Mouse (Mus musculus) G1E (cell line): ENCODE data around the gene Ddx20. TPM values are rescaled to one million over a fixed set of nuclear protein-coding genes. Genes with fewer than 3 reads are reported as not detected.
A peak's percentile ranks its signal among the peaks of the same experiment; 100 is the strongest.

Experiments used
- ATAC-seq: 2 replicates; pipeline ENCODE4 v1.8.0; 2016; ENCODE audit warnings: mild to moderate bottlenecking; ENCODE audit not compliant: insufficient number of reproducible peaks, poor library complexity, low FRiP score, severe bottlenecking; ENCODE audit errors: extremely low read depth
- DNase-seq: peaks from one replicate; pipeline ENCODE4 v3.0.0; 2012; ENCODE audit warnings: low spot score
- H3K27me3 ChIP-seq: 2 replicates; pipeline ENCODE4 v1.6.1; 2012; ENCODE audit warnings: mild to moderate bottlenecking, low read length, inconsistent platforms; ENCODE audit not compliant: insufficient read depth
- H3K36me3 ChIP-seq: replicated peaks from 2 replicates; pipeline ENCODE3; 2012; ENCODE audit warnings: mild to moderate bottlenecking, inconsistent platforms
- H3K4me1 ChIP-seq: 2 replicates; pipeline ENCODE4 v1.6.1; 2012; ENCODE audit warnings: low read depth, low read length, inconsistent platforms, mixed read lengths; ENCODE audit not compliant: insufficient read depth
- H3K4me3 ChIP-seq: 2 replicates; pipeline ENCODE4 v1.5.1; 2012; ENCODE audit warnings: low read depth, mild to moderate bottlenecking, inconsistent platforms, low read length, moderate library complexity, mixed read lengths
- H3K9me3 ChIP-seq: replicated peaks from 2 replicates; pipeline ENCODE4 v1.6.1; 2012; ENCODE audit warnings: inconsistent platforms
- CTCF ChIP-seq: IDR thresholded peaks from 2 replicates; pipeline ENCODE4 v1.5.1; 2012; ENCODE audit warnings: low read depth, low read length, inconsistent platforms, mixed read lengths
- GATA1 ChIP-seq: IDR thresholded peaks from 2 replicates; pipeline ENCODE4 v1.6.1; 2012; ENCODE audit warnings: borderline replicate concordance, low read length, inconsistent platforms, mixed read lengths
- GATA2 ChIP-seq: IDR thresholded peaks from 2 replicates; pipeline ENCODE4 v1.6.1; 2012; ENCODE audit warnings: low read depth, low read length, inconsistent platforms, borderline replicate concordance
- POLR2AphosphoS5 ChIP-seq: IDR thresholded peaks from 2 replicates; pipeline ENCODE4 v1.6.1; 2012; ENCODE audit warnings: low read depth, low read length, inconsistent platforms; ENCODE audit not compliant: insufficient replicate concordance
- TAL1 ChIP-seq: conservative IDR thresholded peaks from 2 replicates; pipeline ENCODE4 v1.6.1; 2012; ENCODE audit warnings: low read depth, low read length, inconsistent platforms, mixed read lengths
- polyA plus RNA-seq: library from polyadenylated mRNA; stranded (reverse); fragments of >175 nt; gene quantifications from 2 replicates; pipeline ENCODE4 v1.2.3, GENCODE M21; 2012
- total RNA-seq, 2 experiments: library from RNA; stranded (forward) in 1 of 2; stranded (reverse) in 1 of 2; fragments of 200-1000 nt in 1 of 2; fragments of >200 nt in 1 of 2; fragmentation: Nextera tagmentation in 1 of 2; gene quantifications; 2 replicates each; pipeline ENCODE4 v1.2.3; 2014 to 2017

The Ddx20 gene
- total and polyA plus RNA-seq, 3 experiments = 13.9 to 70.5 (median 34.1) TPM

- Histone ChIP-seq H3K4me3 (no peak overlapping the region), H3K27me3 (no peaks in the 10 kb centered on the region), H3K36me3 (peaks cover 74% of the 10 kb centered on the region), H3K9me3 (no peaks in the 10 kb centered on the region), H3K4me1 (no peaks in the 10 kb centered on the region)
- ATAC-seq (no peak; the same call in 1 of the 2 replicates), DNase-seq (no peak)
- peak; percentile 48; the same call in 1 of the 2 replicates for TF ChIP-seq CTCF
- no peak for TF ChIP-seq GATA1
Observed at GRCm38 (mm10) chr3:105726037-105726436, 38.7 kb upstream of the Ddx20 start.

GRCm38 (mm10) chr3:105722510-105722909 is 35.1 kb upstream of the Ddx20 start:
- Histone ChIP-seq H3K4me3 (no peak overlapping the region), H3K9me3 (no peaks in the 10 kb centered on the region), H3K27me3 (no peaks in the 10 kb centered on the region), H3K4me1 (peaks cover 8% of the 10 kb centered on the region), H3K36me3 (peaks cover 74% of the 10 kb centered on the region)
- no peak for DNase-seq
- TF ChIP-seq CTCF (no peak), POLR2AphosphoS5 (no peak), GATA1 (no peak)
- no peak for ATAC-seq

GRCm38 (mm10) chr3:105721681-105722201 is 34.4 kb upstream of the Ddx20 start:
- Histone ChIP-seq H3K4me3 (no peak overlapping the region), H3K36me3 (peaks cover 75% of the 10 kb centered on the region), H3K4me1 (peaks cover 10% of the 10 kb centered on the region), H3K27me3 (no peaks in the 10 kb centered on the region), H3K9me3 (no peaks in the 10 kb centered on the region)
- DNase-seq (no peak), ATAC-seq (no peak)
- no peak for TF ChIP-seq POLR2AphosphoS5
- TF ChIP-seq GATA1 = no peak
- no peak for TF ChIP-seq GATA2

- no peak for ATAC-seq
- TF ChIP-seq CTCF (no peak), GATA1 (no peak), GATA2 (no peak), POLR2AphosphoS5 (no peak), TAL1 (no peak)
- no peaks in the 10 kb centered on the region for H3K9me3 ChIP-seq
- H3K4me3 ChIP-seq = no peak overlapping the region
- peaks cover 82% of the 10 kb centered on the region for H3K36me3 ChIP-seq
- no peaks in the 10 kb centered on the region for H3K27me3 ChIP-seq
- H3K4me1 ChIP-seq = peaks cover 21% of the 10 kb centered on the region
- DNase-seq = no peak
Observed at GRCm38 (mm10) chr3:105720514-105720913, 33.1 kb upstream of the Ddx20 start.

GRCm38 (mm10) chr3:105719979-105720378 is 32.6 kb upstream of the Ddx20 start:
- Histone ChIP-seq H3K4me1 (peaks cover 21% of the 10 kb centered on the region), H3K36me3 (peaks cover 80% of the 10 kb centered on the region), H3K27me3 (no peaks in the 10 kb centered on the region), H3K9me3 (no peaks in the 10 kb centered on the region), H3K4me3 (no peak overlapping the region)
- no peak for ATAC-seq
- no peak for TF ChIP-seq CTCF
- no peak for TF ChIP-seq GATA1
- TF ChIP-seq TAL1 = no peak
- no peak for TF ChIP-seq GATA2
- DNase-seq = no peak

GRCm38 (mm10) chr3:105718746-105719145 is 31.4 kb upstream of the Ddx20 start:
- peaks cover 26% of the 10 kb centered on the region for H3K4me1 ChIP-seq
- DNase-seq (no peak), ATAC-seq (peak; percentile 46; the same call in 1 of the 2 replicates)
- TF ChIP-seq TAL1 (peak; percentile 27; the same call in 1 of the 2 replicates), GATA1 (no peak), CTCF (no peak), GATA2 (no peak), POLR2AphosphoS5 (no peak)
- no peak overlapping the region for H3K4me3 ChIP-seq
- H3K27me3 ChIP-seq = no peaks in the 10 kb centered on the region
- peaks cover 82% of the 10 kb centered on the region for H3K36me3 ChIP-seq
- H3K9me3 ChIP-seq = no peaks in the 10 kb centered on the region

GRCm38 (mm10) chr3:105717856-105718555 is 30.6 kb upstream of the Ddx20 start:
- peaks cover 29% of the 10 kb centered on the region for H3K4me1 ChIP-seq
- H3K9me3 ChIP-seq = no peaks in the 10 kb centered on the region
- H3K36me3 ChIP-seq = peaks cover 82% of the 10 kb centered on the region
- no peak overlapping the region for H3K4me3 ChIP-seq
- no peak for TF ChIP-seq TAL1
- no peak for TF ChIP-seq CTCF
- TF ChIP-seq GATA2 = no peak
- TF ChIP-seq GATA1 = no peak
- TF ChIP-seq POLR2AphosphoS5 = no peak
- no peaks in the 10 kb centered on the region for H3K27me3 ChIP-seq
- ATAC-seq (no peak), DNase-seq (no peak)
